Mouse (Mus musculus): ENCODE measurements around the gene Il4i1.

The Il4i1 gene

GRCm38 (mm10) chr7:44861429-44861816, 45.2 kb downstream of the Il4i1 start:
- POLR2A ChIA-PET = interaction anchor here in 3 of 4 experiments (0.6 to 52.0 kb wide), 18 partner anchors 9 to 538 kb away, joined by 3 to 2007 read pairs (median 6); partner anchors contain the start of genes Tbc1d17 (in 3 of the 3), Akt1s1 (in 2 of the 3), Il4i1 (in 2 of the 3) and Nup62 (in 2 of the 3)
- CTCF ChIA-PET = interaction anchor here in 3 of 4 experiments (0.5 to 2.2 kb wide), 21 partner anchors 8 to 271 kb away, joined by 3 to 15 read pairs (median 5); partner anchors contain the start of genes Ptov1 (in 2 of the 3), Tbc1d17 (in 2 of the 3), Akt1s1 (in 1 of the 3) and Ap2a1 (in 1 of the 3)

GRCm38 (mm10) chr7:44862434-44862833, 46.2 kb downstream of the Il4i1 start:
- ChIA-PET POLR2A (interaction anchor here (0.5 to 52.0 kb wide), 7 partner anchors 11 to 934 kb away, joined by 3 to 2007 read pairs (median 4); partner anchors contain the start of genes Akt1s1 (in 2 of the 4), Tbc1d17 (in 2 of the 4), Atf5 (in 1 of the 4) and Il4i1 (in 1 of the 4)), CTCF (interaction anchor here in 2 of 4 experiments (0.6 to 0.7 kb wide), 2 partner anchors 104 to 178 kb away, joined by 3 to 5 read pairs; no protein-coding TSS in a partner anchor)

- ChIA-PET POLR2A (interaction anchor here in 3 of 4 experiments (0.6 to 52.0 kb wide), 7 partner anchors 8 to 89 kb away, joined by 3 to 2007 read pairs (median 3); partner anchors contain the start of genes Akt1s1 (in 2 of the 3), Tbc1d17 (in 2 of the 3), Atf5 (in 1 of the 3) and Il4i1 (in 1 of the 3)), CTCF (no interaction called here)
Measured at GRCm38 (mm10) chr7:44863210-44863609, 47.0 kb downstream of the Il4i1 start.

GRCm38 (mm10) chr7:44863982-44864494, 47.9 kb downstream of the Il4i1 start:
- POLR2A ChIA-PET = interaction anchor here in 3 of 4 experiments (0.6 to 52.0 kb wide), 17 partner anchors 9 to 589 kb away, joined by 3 to 2007 read pairs (median 3); partner anchors contain the start of genes Akt1s1 (in 2 of the 3), Tbc1d17 (in 2 of the 3), Atf5 (in 1 of the 3) and Il4i1 (in 1 of the 3)
- CTCF ChIA-PET = interaction anchor here in 1 of 4 experiments (1.6 kb wide), 1 partner anchor 15 kb away, joined by 7 read pairs; the partner anchor contains the start of genes Akt1s1 and Tbc1d17

- POLR2A ChIA-PET = interaction anchor here in 3 of 4 experiments (0.6 to 52.0 kb wide), 20 partner anchors 10 to 590 kb away, joined by 3 to 2007 read pairs (median 3); partner anchors contain the start of genes Akt1s1 (in 2 of the 3), Atf5 (in 2 of the 3), Il4i1 (in 2 of the 3) and Nup62 (in 2 of the 3)
- CTCF ChIA-PET = interaction anchor here in 1 of 4 experiments (1.6 kb wide), 1 partner anchor 16 kb away, joined by 7 read pairs; the partner anchor contains the start of genes Akt1s1 and Tbc1d17
Measured at GRCm38 (mm10) chr7:44864595-44865542, 48.7 kb downstream of the Il4i1 start.

- POLR2A ChIA-PET = interaction anchor here in 3 of 4 experiments (0.6 to 52.0 kb wide), 21 partner anchors 9 to 462 kb away, joined by 3 to 2007 read pairs (median 4); partner anchors contain the start of genes Akt1s1 (in 2 of the 3), Atf5 (in 2 of the 3), Il4i1 (in 2 of the 3) and Nup62 (in 2 of the 3)
- CTCF ChIA-PET = interaction anchor here in 1 of 4 experiments (1.0 kb wide), 1 partner anchor 216 kb away, joined by 3 read pairs; no protein-coding TSS in a partner anchor
Measured at GRCm38 (mm10) chr7:44866276-44867009, 50.3 kb downstream of the Il4i1 start.

GRCm38 (mm10) chr7:44867010-44867702, 51.0 kb downstream of the Il4i1 start:
- ChIA-PET POLR2A (interaction anchor here (0.6 to 52.0 kb wide), 18 partner anchors 10 to 463 kb away, joined by 3 to 2007 read pairs (median 6); partner anchors contain the start of genes Pnkp (in 3 of the 4), Akt1s1 (in 2 of the 4), Atf5 (in 2 of the 4) and Il4i1 (in 2 of the 4)), CTCF (interaction anchor here in 1 of 4 experiments (1.0 kb wide), 1 partner anchor 217 kb away, joined by 3 read pairs; no protein-coding TSS in a partner anchor)

GRCm38 (mm10) chr7:44867802-44868201, 51.6 kb downstream of the Il4i1 start:
- ChIA-PET POLR2A (interaction anchor here (0.7 to 52.0 kb wide), 21 partner anchors 8 to 159 kb away, joined by 3 to 2007 read pairs (median 6); partner anchors contain the start of genes Akt1s1 (in 3 of the 4), Tbc1d17 (in 3 of the 4), Atf5 (in 2 of the 4) and Il4i1 (in 2 of the 4)), CTCF (interaction anchor here in 1 of 4 experiments (0.7 kb wide), 1 partner anchor 108 kb away, joined by 4 read pairs; no protein-coding TSS in a partner anchor)

- POLR2A ChIA-PET = interaction anchor here (0.5 to 52.0 kb wide), 25 partner anchors 8 to 745 kb away, joined by 3 to 2007 read pairs (median 7); partner anchors contain the start of genes Akt1s1 (in 3 of the 4), Tbc1d17 (in 3 of the 4), Atf5 (in 2 of the 4) and Il4i1 (in 2 of the 4)
- CTCF ChIA-PET = interaction anchor here in 3 of 4 experiments (0.6 to 2.3 kb wide), 3 partner anchors 8 to 213 kb away, joined by 3 to 14 read pairs (median 4); no protein-coding TSS in a partner anchor
Measured at GRCm38 (mm10) chr7:44868465-44868864, 52.3 kb downstream of the Il4i1 start.

GRCm38 (mm10) chr7:44868919-44869696, 52.9 kb downstream of the Il4i1 start:
- ChIA-PET CTCF (interaction anchor here (0.6 to 2.7 kb wide), 15 partner anchors 8 to 996 kb away, joined by 3 to 15 read pairs (median 4); partner anchors contain the start of genes Akt1s1 (in 1 of the 4), Fuz (in 1 of the 4), Pnkp (in 1 of the 4) and Tbc1d17 (in 1 of the 4)), POLR2A (interaction anchor here (0.5 to 52.0 kb wide), 103 partner anchors 8 to 744 kb away, joined by 3 to 2007 read pairs (median 5); partner anchors contain the start of genes Akt1s1 (in 3 of the 4), Atf5 (in 3 of the 4), Fuz (in 3 of the 4) and Il4i1 (in 3 of the 4))

GRCm38 (mm10) chr7:44869697-44870528, 53.7 kb downstream of the Il4i1 start, which contains the start of gene Ptov1:
TSS of gene Ptov1 (minus strand) at chr7:44869788.
- CTCF ChIA-PET = interaction anchor here (0.6 to 2.7 kb wide), 18 partner anchors 8 to 996 kb away, joined by 3 to 15 read pairs (median 4); partner anchors contain the start of genes Akt1s1 (in 1 of the 4), Fuz (in 1 of the 4), Pnkp (in 1 of the 4) and Prmt1 (in 1 of the 4)
- POLR2A ChIA-PET = interaction anchor here (0.5 to 52.0 kb wide), 103 partner anchors 8 to 644 kb away, joined by 3 to 2007 read pairs (median 4); partner anchors contain the start of genes Akt1s1 (in 3 of the 4), Atf5 (in 3 of the 4), Fuz (in 3 of the 4) and Il4i1 (in 3 of the 4)

- POLR2A ChIA-PET = interaction anchor here (0.6 to 52.0 kb wide), 65 partner anchors 9 to 491 kb away, joined by 3 to 2007 read pairs (median 7); partner anchors contain the start of genes Akt1s1 (in 3 of the 4), Atf5 (in 3 of the 4), Il4i1 (in 3 of the 4) and Med25 (in 3 of the 4)
- CTCF ChIA-PET = interaction anchor here in 3 of 4 experiments (0.8 to 2.7 kb wide), 11 partner anchors 10 to 343 kb away, joined by 3 to 15 read pairs (median 4); partner anchors contain the start of gene Prmt1 (in 1 of the 3)
Measured at GRCm38 (mm10) chr7:44870614-44871013, 54.4 kb downstream of the Il4i1 start.

- CTCF ChIA-PET = interaction anchor here in 3 of 4 experiments (0.6 to 2.7 kb wide), 11 partner anchors 27 to 459 kb away, joined by 3 to 10 read pairs (median 3); partner anchors contain the start of gene Prmt1 (in 1 of the 3)
- POLR2A ChIA-PET = interaction anchor here in 3 of 4 experiments (0.6 to 52.0 kb wide), 26 partner anchors 8 to 572 kb away, joined by 3 to 2007 read pairs (median 11); partner anchors contain the start of genes Akt1s1 (in 3 of the 3), Pnkp (in 3 of the 3), Tbc1d17 (in 3 of the 3) and Atf5 (in 2 of the 3)
Measured at GRCm38 (mm10) chr7:44871181-44871580, 55.0 kb downstream of the Il4i1 start.
